Mouse (Mus musculus): ENCODE measurements around the gene Fut11. TPM values are rescaled to one million over a fixed set of nuclear protein-coding genes. Genes with fewer than 3 reads are reported as not detected.

The Fut11 gene
- total RNA-seq, 2 experiments from 2014 or later = 15.1 to 16.4 TPM

Small RNA genes within 50 kb of the gene (microRNA-seq; reads per million reads assigned to microRNA genes)
- 0.30 to 0.85 reads per million in 2 experiments for gene Mir6946

Other genes with a start within 250 kb of the Fut11 start
- 1 to 10 TPM in 1 of 2 experiments, under 1 TPM in 1; 0.75 to 2.4 TPM for gene Cfap70, start 242.7 kb upstream of the Fut11 start, total RNA-seq (2021)
- 10 to 100 TPM; 68.0 to 69.7 TPM for gene Anxa7, start 214.8 kb upstream of the Fut11 start, total RNA-seq (2021)
- 1 to 10 TPM; 1.3 to 1.5 TPM for gene Mss51, start 198.1 kb upstream of the Fut11 start, total RNA-seq (2021)
- gene Ppp3cb, start 148.4 kb upstream of the Fut11 start, total RNA-seq (2021) = 100 to 1,000 TPM; 306 to 322 TPM
- 10 to 100 TPM; 49.1 to 57.8 TPM for gene Usp54, start 53.9 kb upstream of the Fut11 start, total RNA-seq (2021)
- gene Myoz1, start 38.4 kb upstream of the Fut11 start, total RNA-seq (2021) = not detected
- under 1 TPM; 0.15 TPM for gene Synpo2l, start 26.6 kb upstream of the Fut11 start, total RNA-seq (2021)
- 100 to 1,000 TPM; 116 to 125 TPM for gene Sec24c, start 20.7 kb upstream of the Fut11 start, total RNA-seq (2021)
- 10 to 100 TPM; 48.8 to 50.0 TPM for gene Chchd1, start 8.0 kb downstream of the Fut11 start, total RNA-seq (2021)
- 100 to 1,000 TPM; 154 to 187 TPM for gene Zswim8, start 12.6 kb downstream of the Fut11 start, total RNA-seq (2021)
- 10 to 100 TPM; 16.5 to 16.9 TPM for gene Ndst2, start 39.6 kb downstream of the Fut11 start, total RNA-seq (2021)
- 100 to 1,000 TPM; 187 to 199 TPM for gene Camk2g, start 99.1 kb downstream of the Fut11 start, total RNA-seq (2021)
- gene Plau, start 141.7 kb downstream of the Fut11 start, total RNA-seq (2021) = 1 to 10 TPM; 4.2 to 4.3 TPM
- gene Vcl, start 234.4 kb downstream of the Fut11 start, total RNA-seq (2021) = 10 to 100 TPM; 30.5 to 36.1 TPM